Mouse (Mus musculus): ENCODE data around the gene Gtpbp3. TPM values are rescaled to one million over a fixed set of nuclear protein-coding genes. Genes with fewer than 3 reads are reported as not detected.

The Gtpbp3 gene
- polyA plus RNA-seq, 1 experiment from 2014 or later = 4.8 TPM

GRCm38 (mm10) chr8:71465733-71466132 lies 22.2 kb upstream of the Gtpbp3 start:
- peak overlapping the region; percentile 76 for H3K4me2 ChIP-seq (ENCODE audit: low read depth, low read length)
- H3K4me1 ChIP-seq (ENCODE audit: control insufficient read depth, insufficient read depth, low read length) = peaks cover 14% of the 10 kb centered on the region
- no peak overlapping the region for H3K27ac ChIP-seq (replicated peaks; ENCODE audit: low read depth, low read length)

DNA sequence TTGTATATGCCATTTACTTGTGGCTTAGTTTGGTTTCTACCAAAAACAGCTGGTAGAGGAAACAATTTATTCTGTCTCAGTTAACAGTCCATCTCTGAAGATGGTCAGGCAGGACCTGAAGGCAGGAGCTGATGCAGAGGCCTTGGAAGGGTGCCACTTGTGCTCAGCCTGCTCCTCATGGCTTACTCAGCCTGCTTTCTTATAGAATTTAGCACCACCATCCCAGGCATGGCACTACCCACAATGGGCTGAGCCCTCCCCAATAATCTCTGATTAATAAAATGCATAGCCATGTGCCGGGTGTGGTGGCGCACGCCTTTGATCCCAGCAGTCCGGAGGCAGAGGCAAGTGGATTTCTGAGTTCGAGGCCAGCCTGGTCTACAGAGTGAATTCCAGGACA lies 21.7 kb upstream of the Gtpbp3 start:
- WGBS = 89% methylated on average over 5 of the region's 5 CpGs
- no peak for ATAC-seq (replicated peaks; ENCODE audit: insufficient number of reproducible peaks, low FRiP score, low TSS enrichment, low read depth)
- H3K27me3 ChIP-seq (ENCODE audit: control insufficient read depth, insufficient read depth, low read length) = no peaks in the 10 kb centered on the region
- no peak overlapping the region for H3K4me3 ChIP-seq (ENCODE audit: low read depth, low read length)
- H3K9ac ChIP-seq (replicated peaks; ENCODE audit: low read length) = no peak overlapping the region
- H3K4me2 ChIP-seq (ENCODE audit: low read depth, low read length) = no peak overlapping the region
- no peaks in the 10 kb centered on the region for H3K9me3 ChIP-seq (replicated peaks; ENCODE audit: control insufficient read depth, low read length)
- peaks cover 14% of the 10 kb centered on the region for H3K4me1 ChIP-seq (ENCODE audit: control insufficient read depth, insufficient read depth, low read length)
- no peaks in the 10 kb centered on the region for H3K36me3 ChIP-seq (replicated peaks; ENCODE audit: control insufficient read depth, insufficient read depth, low read depth, low read length)
- DNase-seq (ENCODE audit: low spot score) = no peak
- no peak overlapping the region for H3K27ac ChIP-seq (replicated peaks; ENCODE audit: low read depth, low read length)

More at GRCm38 (mm10) chr8:71465733-71466132, 22.2 kb upstream of the Gtpbp3 start:
- H3K4me3 ChIP-seq (ENCODE audit: low read depth, low read length) = peak overlapping the region; percentile 62
- no peaks in the 10 kb centered on the region for H3K27me3 ChIP-seq (ENCODE audit: control insufficient read depth, insufficient read depth, low read length)
- DNase-seq (ENCODE audit: low spot score) (no peak), ATAC-seq (replicated peaks; ENCODE audit: insufficient number of reproducible peaks, low FRiP score, low TSS enrichment, low read depth) (no peak)
- no peaks in the 10 kb centered on the region for H3K36me3 ChIP-seq (replicated peaks; ENCODE audit: control insufficient read depth, insufficient read depth, low read depth, low read length)
- no peaks in the 10 kb centered on the region for H3K9me3 ChIP-seq (replicated peaks; ENCODE audit: control insufficient read depth, low read length)
- H3K9ac ChIP-seq (replicated peaks; ENCODE audit: low read length) = no peak overlapping the region; the same call in 1 of the 2 replicates
- WGBS = 82% methylated on average over 8 of the region's 8 CpGs

GRCm38 (mm10) chr8:71467201-71467600 lies 20.7 kb upstream of the Gtpbp3 start:
- Histone ChIP-seq H3K4me3 (ENCODE audit: low read depth, low read length) (no peak overlapping the region), H3K27ac (replicated peaks; ENCODE audit: low read depth, low read length) (no peak overlapping the region), H3K4me2 (ENCODE audit: low read depth, low read length) (no peak overlapping the region), H3K27me3 (ENCODE audit: control insufficient read depth, insufficient read depth, low read length) (no peaks in the 10 kb centered on the region), H3K4me1 (ENCODE audit: control insufficient read depth, insufficient read depth, low read length) (peaks cover 14% of the 10 kb centered on the region), H3K9me3 (replicated peaks; ENCODE audit: control insufficient read depth, low read length) (no peaks in the 10 kb centered on the region), H3K9ac (replicated peaks; ENCODE audit: low read length) (no peak overlapping the region), H3K36me3 (replicated peaks; ENCODE audit: control insufficient read depth, insufficient read depth, low read depth, low read length) (0 out of 2 replicates have a peak, but pooled peaks cover under 1% of the 10 kb centered on the region)
- no peak for DNase-seq (ENCODE audit: low spot score)
- WGBS = 97% methylated on average over 2 of the region's 2 CpGs
- no peak for ATAC-seq (replicated peaks; ENCODE audit: insufficient number of reproducible peaks, low FRiP score, low TSS enrichment, low read depth)

- H3K9ac ChIP-seq (replicated peaks; ENCODE audit: low read length) = no peak overlapping the region
- no peaks in the 10 kb centered on the region for H3K9me3 ChIP-seq (replicated peaks; ENCODE audit: control insufficient read depth, low read length)
- ATAC-seq (replicated peaks; ENCODE audit: insufficient number of reproducible peaks, low FRiP score, low TSS enrichment, low read depth) (no peak), DNase-seq (ENCODE audit: low spot score) (no peak)
- H3K27me3 ChIP-seq (ENCODE audit: control insufficient read depth, insufficient read depth, low read length) = no peaks in the 10 kb centered on the region
- H3K4me1 ChIP-seq (ENCODE audit: control insufficient read depth, insufficient read depth, low read length) = peaks cover 12% of the 10 kb centered on the region; the same call in 1 of the 2 replicates
- no peak overlapping the region for H3K4me2 ChIP-seq (ENCODE audit: low read depth, low read length)
- 96% methylated on average over 1 of the region's 1 CpGs for WGBS
- no peak overlapping the region for H3K4me3 ChIP-seq (ENCODE audit: low read depth, low read length)
- no peak overlapping the region for H3K27ac ChIP-seq (replicated peaks; ENCODE audit: low read depth, low read length)
- 0 out of 2 replicates have a peak, but pooled peaks cover 3% of the 10 kb centered on the region for H3K36me3 ChIP-seq (replicated peaks; ENCODE audit: control insufficient read depth, insufficient read depth, low read depth, low read length)
Observed at GRCm38 (mm10) chr8:71468001-71468400, 19.9 kb upstream of the Gtpbp3 start.

- Histone ChIP-seq H3K27ac (replicated peaks; ENCODE audit: low read depth, low read length) (no peak within 1 kb of the TSS), H3K4me1 (ENCODE audit: control insufficient read depth, insufficient read depth, low read length) (peaks cover 11% of the 10 kb centered on the region; the same call in 1 of the 2 replicates), H3K4me2 (ENCODE audit: low read depth, low read length) (peak within 1 kb of the TSS; percentile 67), H3K9me3 (replicated peaks; ENCODE audit: control insufficient read depth, low read length) (no peaks in the 10 kb centered on the region), H3K27me3 (ENCODE audit: control insufficient read depth, insufficient read depth, low read length) (no peaks in the 10 kb centered on the region), H3K36me3 (replicated peaks; ENCODE audit: control insufficient read depth, insufficient read depth, low read depth, low read length) (peaks cover 9% of the 10 kb centered on the region; the same call in 1 of the 2 replicates), H3K9ac (replicated peaks; ENCODE audit: low read length) (peak within 1 kb of the TSS; percentile 75), H3K4me3 (ENCODE audit: low read depth, low read length) (peak within 1 kb of the TSS; percentile 82)
- peak; percentile 78 for ATAC-seq (replicated peaks; ENCODE audit: insufficient number of reproducible peaks, low FRiP score, low TSS enrichment, low read depth)
- DNase-seq (ENCODE audit: low spot score) = peak; percentile 100
- under 1% methylated on average over 50 of the region's 52 CpGs for WGBS
Observed at GRCm38 (mm10) chr8:71468916-71469315, 19.0 kb upstream of the Gtpbp3 start, which contains the start of gene Dda1. Dda1 (plus strand) TSS chr8:71469199.

GRCm38 (mm10) chr8:71469411-71469810 lies 18.5 kb upstream of the Gtpbp3 start:
- Histone ChIP-seq H3K4me2 (ENCODE audit: low read depth, low read length) (peak overlapping the region; percentile 67), H3K4me3 (ENCODE audit: low read depth, low read length) (peak overlapping the region; percentile 82), H3K27ac (replicated peaks; ENCODE audit: low read depth, low read length) (no peak overlapping the region), H3K36me3 (replicated peaks; ENCODE audit: control insufficient read depth, insufficient read depth, low read depth, low read length) (peaks cover 9% of the 10 kb centered on the region; the same call in 1 of the 2 replicates), H3K27me3 (ENCODE audit: control insufficient read depth, insufficient read depth, low read length) (no peaks in the 10 kb centered on the region), H3K9me3 (replicated peaks; ENCODE audit: control insufficient read depth, low read length) (no peaks in the 10 kb centered on the region), H3K9ac (replicated peaks; ENCODE audit: low read length) (peak overlapping the region; percentile 75), H3K4me1 (ENCODE audit: control insufficient read depth, insufficient read depth, low read length) (peaks cover 7% of the 10 kb centered on the region; the same call in 1 of the 2 replicates)
- DNase-seq (ENCODE audit: low spot score) = peak; percentile 78
- WGBS = under 1% methylated on average over 24 of the region's 24 CpGs
- ATAC-seq (replicated peaks; ENCODE audit: insufficient number of reproducible peaks, low FRiP score, low TSS enrichment, low read depth) = peak; percentile 19

DNA sequence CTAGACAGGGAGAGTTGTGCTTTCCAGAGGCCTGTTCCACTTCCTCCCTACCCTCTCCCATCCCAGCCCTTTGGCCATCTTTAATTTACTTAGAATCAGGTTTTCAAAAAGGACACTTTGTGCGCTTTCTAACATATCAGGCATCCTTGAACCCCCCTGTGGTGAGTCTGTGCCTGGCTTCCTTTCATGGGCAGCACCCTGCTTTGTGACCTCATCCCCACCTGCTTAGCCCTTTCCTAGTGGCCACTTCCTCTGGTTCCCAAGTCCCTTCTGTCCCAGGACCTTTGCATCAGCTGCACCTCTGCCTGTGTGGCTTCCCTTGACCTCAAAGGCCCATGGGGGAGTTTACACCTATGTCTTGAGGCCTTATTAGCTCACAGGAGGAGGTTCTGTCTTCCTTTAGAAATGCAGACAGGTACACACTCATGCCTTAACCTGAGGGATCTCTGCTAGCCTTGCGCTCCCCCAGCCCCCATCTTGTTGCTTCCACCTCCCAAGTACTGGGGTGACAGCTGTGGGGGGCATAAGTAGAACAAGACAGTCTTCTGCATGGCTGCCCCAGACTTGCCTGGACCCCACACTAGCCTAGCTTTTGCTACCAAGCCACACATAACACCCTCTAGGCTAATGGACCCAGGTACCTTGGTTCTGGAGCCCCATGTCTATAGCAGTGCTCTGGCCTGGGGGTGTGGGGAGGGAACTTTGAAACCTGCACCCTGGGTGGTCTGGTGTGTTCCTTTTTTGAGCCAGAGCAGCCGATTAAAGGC lies 17.6 kb upstream of the Gtpbp3 start:
- WGBS = 90% methylated on average over 3 of the region's 3 CpGs
- H3K36me3 ChIP-seq (replicated peaks; ENCODE audit: control insufficient read depth, insufficient read depth, low read depth, low read length) = peaks cover 9% of the 10 kb centered on the region; the same call in 1 of the 2 replicates
- no peak for DNase-seq (ENCODE audit: low spot score)

GRCm38 (mm10) chr8:71470913-71471255 lies 17.0 kb upstream of the Gtpbp3 start:
- WGBS = 82% methylated on average over 5 of the region's 5 CpGs
- Histone ChIP-seq H3K4me3 (ENCODE audit: low read depth, low read length) (no peak overlapping the region), H3K27me3 (ENCODE audit: control insufficient read depth, insufficient read depth, low read length) (no peaks in the 10 kb centered on the region), H3K36me3 (replicated peaks; ENCODE audit: control insufficient read depth, insufficient read depth, low read depth, low read length) (peaks cover 9% of the 10 kb centered on the region; the same call in 1 of the 2 replicates), H3K27ac (replicated peaks; ENCODE audit: low read depth, low read length) (no peak overlapping the region), H3K4me1 (ENCODE audit: control insufficient read depth, insufficient read depth, low read length) (peaks cover 7% of the 10 kb centered on the region; the same call in 1 of the 2 replicates), H3K9ac (replicated peaks; ENCODE audit: low read length) (no peak overlapping the region), H3K4me2 (ENCODE audit: low read depth, low read length) (no peak overlapping the region), H3K9me3 (replicated peaks; ENCODE audit: control insufficient read depth, low read length) (no peaks in the 10 kb centered on the region)
- ATAC-seq (replicated peaks; ENCODE audit: insufficient number of reproducible peaks, low FRiP score, low TSS enrichment, low read depth) (no peak), DNase-seq (ENCODE audit: low spot score) (no peak)

More for the DNA sequence above, 17.6 kb upstream of the Gtpbp3 start:
- ATAC-seq (replicated peaks; ENCODE audit: insufficient number of reproducible peaks, low FRiP score, low TSS enrichment, low read depth) = no peak
- no peaks in the 10 kb centered on the region for H3K9me3 ChIP-seq (replicated peaks; ENCODE audit: control insufficient read depth, low read length)
- H3K4me1 ChIP-seq (ENCODE audit: control insufficient read depth, insufficient read depth, low read length) = peaks cover 7% of the 10 kb centered on the region; the same call in 1 of the 2 replicates
- H3K27ac ChIP-seq (replicated peaks; ENCODE audit: low read depth, low read length) = no peak overlapping the region
- no peaks in the 10 kb centered on the region for H3K27me3 ChIP-seq (ENCODE audit: control insufficient read depth, insufficient read depth, low read length)
- peak overlapping the region; percentile 67 for H3K4me2 ChIP-seq (ENCODE audit: low read depth, low read length)
- peak overlapping the region; percentile 82 for H3K4me3 ChIP-seq (ENCODE audit: low read depth, low read length)
- H3K9ac ChIP-seq (replicated peaks; ENCODE audit: low read length) = peak overlapping the region; percentile 75

Data from embryonic facial prominence, embryonic 11.5 days (tissue).